Mouse (Mus musculus) left cerebral cortex, postnatal 36 days (tissue): ENCODE data around the gene Fzr1. TPM values are rescaled to one million over a fixed set of nuclear protein-coding genes. Genes with fewer than 3 reads are reported as not detected.

Source experiments
- DNase-seq, 2 experiments: peaks; one replicate each; pipeline ENCODE4 v3.0.0; 2021 to 2022; ENCODE audit warnings: low spot score in 2 of 2, mixed read lengths in 1 of 2
- intact Hi-C: fragments of 180-260 bp; cut with DNase I; formaldehyde crosslinking; loops from one replicate; pipeline ENCODE4 v1.15.1; 2025
- total RNA-seq, 2 experiments: library from RNA; stranded (reverse); gene quantifications; 2 replicates each; pipeline ENCODE4 v1.2.3; 2021

Fzr1 gene
- total RNA-seq, 2 experiments from 2014 or later = 67.8 to 72.2 TPM

DNA sequence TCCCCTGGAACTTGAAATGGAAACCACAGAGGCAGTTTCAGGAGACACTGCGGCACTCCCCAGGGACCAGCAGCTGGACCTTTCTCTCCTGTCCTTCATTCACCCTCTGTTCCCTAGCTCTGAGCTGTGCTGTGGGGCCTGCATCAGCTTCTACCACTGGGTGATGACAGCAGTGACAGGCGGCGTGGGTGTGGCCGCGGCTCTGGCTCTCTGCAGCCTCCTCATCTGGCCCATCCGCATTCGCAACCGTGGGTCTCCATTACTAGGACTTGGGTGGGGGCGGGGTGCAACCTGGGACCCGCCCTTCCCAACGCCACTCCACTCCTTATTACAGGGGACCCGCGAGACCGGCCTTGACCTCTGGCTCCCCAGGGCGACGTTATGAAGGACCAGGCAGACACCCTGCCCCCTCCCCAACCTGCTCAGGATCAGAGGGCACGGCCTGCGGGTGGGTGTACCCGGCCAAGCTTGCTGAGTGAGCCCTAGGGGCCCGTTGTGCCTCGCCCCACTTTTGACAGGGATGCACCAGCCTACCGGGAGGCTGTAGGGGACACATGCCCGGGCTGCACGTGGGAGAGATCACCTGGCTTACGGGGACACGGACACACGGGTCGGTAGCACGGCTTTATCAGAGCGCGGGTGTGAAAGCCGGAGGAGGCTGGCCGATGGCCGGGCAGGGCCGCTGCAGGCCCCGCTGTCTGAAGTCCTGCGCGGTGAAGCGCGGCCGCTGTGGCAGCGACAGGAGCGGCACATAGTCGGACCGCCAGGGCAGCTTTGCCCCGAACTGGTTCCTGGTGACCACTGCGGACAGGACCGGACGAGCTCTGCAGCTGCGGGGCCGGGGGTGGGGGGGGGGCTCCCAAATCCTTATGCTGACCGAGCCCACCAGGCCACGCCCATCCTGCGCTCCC lies 14.6 kb downstream of the Fzr1 start:
- no peak for DNase-seq
- intact Hi-C loops = no loop called here

DNA sequence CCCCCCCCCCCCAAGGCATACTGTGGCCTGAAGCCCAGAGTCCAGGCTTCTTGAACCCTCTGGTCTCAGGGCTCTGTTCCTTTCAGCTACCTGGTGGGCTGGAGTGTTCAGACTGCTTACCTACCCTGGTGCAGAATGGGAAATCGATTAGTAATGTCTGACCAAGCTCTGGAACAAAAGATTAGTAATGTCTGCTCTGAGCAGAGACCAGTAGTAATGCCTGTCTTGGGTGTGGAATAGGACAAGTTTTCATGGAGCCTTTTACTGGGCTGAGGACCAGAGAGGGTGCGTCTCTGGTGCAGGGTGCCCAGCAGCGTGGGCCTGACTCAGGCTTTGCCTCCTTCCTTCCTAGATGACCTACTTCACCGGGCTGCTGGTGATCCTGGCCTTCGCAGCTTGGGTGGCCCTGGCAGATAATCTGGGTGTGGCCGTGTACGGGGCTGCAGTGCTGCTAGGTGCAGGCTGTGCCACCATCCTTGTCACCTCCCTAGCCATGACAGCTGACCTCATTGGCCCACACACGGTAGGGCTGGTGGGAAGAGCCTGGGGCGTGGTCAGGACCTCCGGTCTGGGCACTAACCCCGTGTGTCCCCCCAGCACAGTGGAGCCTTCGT lies 15.9 kb downstream of the Fzr1 start:
- intact Hi-C loops = no loop called here
- no peak for DNase-seq

- intact Hi-C loops = no loop called here
- DNase-seq = no peak
These were observed 17.6 kb downstream of the Fzr1 start for GRCm38 (mm10) chr10:81360721-81361120.

- intact Hi-C loops = no loop called here
- DNase-seq = no peak
These were observed 19.5 kb downstream of the Fzr1 start for GRCm38 (mm10) chr10:81358841-81359240.

- intact Hi-C loops = no loop called here
- no peak for DNase-seq
These were observed 20.1 kb downstream of the Fzr1 start for GRCm38 (mm10) chr10:81358209-81358608.

GRCm38 (mm10) chr10:81356991-81357844 lies 21.1 kb downstream of the Fzr1 start, which contains the start of gene Mfsd12:
Mfsd12 (plus strand) TSS chr10:81357491.
- intact Hi-C loops = no loop called here
- DNase-seq = peak; percentile 88 to 93

DNA sequence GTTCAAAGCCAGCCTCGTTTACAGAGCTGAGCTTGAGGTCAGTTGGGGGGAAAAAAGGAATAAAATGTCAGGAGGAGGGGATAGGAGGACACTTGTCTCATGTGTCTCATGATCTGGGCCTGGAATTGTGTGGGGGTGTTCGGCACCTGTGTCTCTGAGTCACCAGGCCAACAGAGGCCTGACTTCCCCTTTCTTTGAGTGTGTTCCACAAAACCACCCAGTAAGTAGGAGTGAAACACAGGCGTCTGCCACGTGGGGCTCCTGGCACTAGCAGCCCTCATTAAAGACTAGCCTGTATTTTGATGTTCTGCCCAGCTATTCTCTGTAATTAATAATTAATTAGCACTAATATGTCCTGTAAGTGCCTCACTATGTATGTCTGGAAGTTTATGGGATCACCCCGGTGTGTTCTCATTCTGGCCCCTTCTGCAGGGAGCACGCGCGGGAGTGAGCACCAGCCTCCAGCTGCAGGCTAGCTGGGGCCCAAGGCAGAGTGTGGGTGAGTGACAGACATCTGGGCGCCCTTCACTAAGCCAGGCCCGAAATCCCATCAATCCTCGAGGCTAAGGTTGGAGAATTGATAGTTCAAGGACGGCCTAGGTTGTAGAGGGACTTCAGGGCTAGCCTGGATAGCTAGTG lies 21.8 kb downstream of the Fzr1 start:
- DNase-seq = no peak
- intact Hi-C loops = no loop called here

GRCm38 (mm10) chr10:81355533-81355932 lies 22.8 kb downstream of the Fzr1 start:
- DNase-seq = no peak
- intact Hi-C loops = no loop called here

DNA sequence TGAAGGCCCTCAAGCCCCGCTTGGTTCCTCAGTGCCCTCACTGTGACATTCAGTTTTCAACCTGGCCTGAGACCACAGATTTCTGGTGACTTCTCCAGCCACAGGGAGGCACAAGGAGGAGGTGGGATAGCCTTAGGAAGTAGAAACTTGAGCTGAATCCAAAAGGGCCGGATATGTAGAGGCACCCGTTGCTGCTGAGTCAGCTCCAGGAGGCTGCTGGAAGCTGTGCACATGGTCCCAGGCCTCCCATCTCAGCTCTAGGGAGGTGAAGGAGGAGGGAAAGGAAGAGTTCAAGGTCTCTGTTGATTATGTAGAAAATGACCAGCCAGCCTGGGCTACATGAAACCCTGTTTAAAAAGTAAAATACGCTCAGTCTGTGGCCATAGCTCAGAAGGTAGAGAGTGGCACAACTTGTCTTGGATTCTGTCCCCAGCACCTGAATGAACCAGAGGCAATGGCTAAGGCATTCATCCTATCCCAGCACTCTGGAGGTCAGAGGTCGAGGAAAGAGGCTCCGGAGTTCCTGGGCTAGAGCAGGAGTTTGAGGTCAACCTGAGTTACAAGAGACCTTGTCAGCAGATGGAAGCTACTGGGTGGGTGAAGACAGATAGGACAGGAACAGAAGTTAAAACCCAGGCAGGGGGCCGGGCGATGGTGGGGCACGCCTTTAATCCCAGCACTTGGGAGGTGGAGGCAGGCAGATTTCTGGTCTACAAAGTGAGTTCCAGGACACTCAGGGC lies 23.4 kb downstream of the Fzr1 start:
- DNase-seq = no peak
- intact Hi-C loops = no loop called here

- intact Hi-C loops = loop anchor here (2.0 kb wide), 2 partner anchors 63 to 153 kb away; no protein-coding TSS in a partner anchor
- DNase-seq = no peak
These were observed 26.5 kb downstream of the Fzr1 start for GRCm38 (mm10) chr10:81351678-81352291.

GRCm38 (mm10) chr10:81350351-81351063 lies 27.8 kb downstream of the Fzr1 start, which contains the start of gene Hmg20b:
Hmg20b (minus strand) TSS chr10:81350480.
- peak; percentile 100 for DNase-seq
- intact Hi-C loops = loop anchor here (2.0 kb wide), 2 partner anchors 62 to 152 kb away; no protein-coding TSS in a partner anchor

DNA sequence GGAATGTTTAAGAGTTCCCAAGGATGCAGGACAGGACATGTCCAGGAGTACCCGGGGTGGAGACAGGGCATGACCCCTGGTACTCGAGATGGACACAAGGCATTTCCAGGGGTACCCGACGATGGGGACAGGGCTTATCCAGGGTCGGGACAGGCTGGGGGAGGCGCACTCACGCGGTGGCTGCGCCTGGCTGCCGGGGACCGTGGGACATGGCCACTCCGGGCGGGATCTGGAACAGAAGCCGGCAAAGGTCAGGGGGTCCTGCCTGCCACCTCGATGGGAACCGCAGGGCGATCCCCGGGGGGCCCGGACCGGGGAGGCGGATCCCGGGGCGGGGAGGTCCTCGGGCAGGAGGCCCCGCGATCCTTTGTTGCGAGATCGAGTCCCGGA lies 28.4 kb downstream of the Fzr1 start:
- DNase-seq = no peak
- intact Hi-C loops = loop anchor here (2.0 kb wide), 2 partner anchors 61 to 151 kb away; no protein-coding TSS in a partner anchor

- DNase-seq = no peak
- intact Hi-C loops = no loop called here
These were observed 29.2 kb downstream of the Fzr1 start for GRCm38 (mm10) chr10:81349146-81349545.

GRCm38 (mm10) chr10:81346453-81347067 lies 31.8 kb downstream of the Fzr1 start:
- intact Hi-C loops = no loop called here
- DNase-seq = peak in 1 of 2 experiments; percentile 61

GRCm38 (mm10) chr10:81345162-81345534 lies 33.2 kb downstream of the Fzr1 start:
- intact Hi-C loops = no loop called here
- no peak for DNase-seq

- DNase-seq = no peak
- intact Hi-C loops = loop anchor here (5.0 kb wide), 1 partner anchor 57 kb away; no protein-coding TSS in a partner anchor
These were observed 33.7 kb downstream of the Fzr1 start for GRCm38 (mm10) chr10:81344421-81345161.
